Mouse (Mus musculus): ENCODE measurements at regions not wholly inside any gene's neighbourhood (a gene's known extent, or its start where the extent isn't known, plus 50 kb on each side); places are given as distances from the start of the nearest gene placed in this dataset.
"Not testable (repeated sequence)": the region's sequence is repeated elsewhere in the genome, so short reads cannot be mapped to it uniquely, and the experiment has no call there.

DNA sequence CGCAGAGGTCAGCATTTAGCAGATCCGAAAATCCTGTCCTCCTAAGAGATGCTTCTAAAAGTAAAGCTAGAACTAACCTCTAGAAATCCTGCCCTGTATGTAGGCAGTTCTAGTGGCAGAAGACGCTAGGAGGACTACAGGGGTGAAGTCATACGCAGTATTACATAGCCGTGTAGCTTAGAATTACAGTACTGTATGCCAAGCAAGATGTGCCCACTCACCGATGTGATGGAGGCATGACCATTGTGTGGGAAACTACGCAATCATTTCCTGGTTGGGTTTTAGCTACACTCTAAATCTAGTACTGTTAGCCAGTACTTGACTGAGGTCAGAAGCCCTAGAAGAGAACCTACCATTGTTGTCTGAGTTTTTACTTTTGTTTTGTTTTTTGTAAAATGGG is 156.5 kb upstream of the Tbl1xr1 start:
- no peak for DNase-seq (ENCODE audit: inconsistent age in 2 of 2, low spot score in 1 of 2)

DNA sequence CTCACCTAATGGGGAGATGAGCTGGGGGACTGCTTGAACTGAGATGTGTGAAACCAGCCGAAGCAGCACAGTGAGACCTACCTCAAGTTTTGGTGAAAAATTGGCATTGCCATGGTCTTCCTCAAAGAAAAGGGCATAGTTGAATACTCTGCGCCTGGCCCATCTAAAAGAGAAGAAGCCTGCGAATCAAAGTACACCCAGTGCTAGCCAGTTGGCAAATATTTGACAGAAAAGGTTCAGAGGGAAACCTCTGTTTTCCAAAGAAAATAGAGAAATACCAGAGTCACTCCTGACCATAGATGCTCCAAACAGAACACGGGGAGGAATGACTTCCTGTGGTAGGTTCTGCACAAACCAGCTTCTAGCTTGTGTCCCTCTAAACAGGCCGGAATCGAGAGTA is 144.5 kb upstream of the Tbl1xr1 start:
- DNase-seq (ENCODE audit: inconsistent age in 2 of 2, low spot score in 1 of 2), result no peak

DNA sequence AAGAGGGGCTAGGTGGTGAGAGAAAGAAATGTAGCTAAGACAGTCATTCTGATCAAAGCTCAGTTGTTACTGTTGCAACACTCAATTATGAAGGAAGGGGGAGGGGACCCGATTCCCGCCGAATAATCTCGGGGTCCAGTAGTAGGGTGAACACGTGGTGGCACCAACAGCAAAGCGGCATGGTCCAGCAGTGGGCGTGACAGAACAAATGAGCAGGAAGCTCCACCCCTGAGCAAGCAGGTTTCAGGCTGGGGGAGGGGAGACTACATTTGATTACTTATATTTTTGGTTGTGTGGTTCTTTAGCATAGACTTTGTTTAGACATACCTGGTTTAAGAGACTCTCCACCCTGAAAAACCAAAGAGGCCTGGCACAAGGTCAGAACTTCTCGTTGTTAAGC is 143.8 kb upstream of the Tbl1xr1 start:
- DNase-seq (ENCODE audit: inconsistent age in 2 of 2, low spot score in 1 of 2), result not testable (repeated sequence)

- DNase-seq (ENCODE audit: inconsistent age in 2 of 2, low spot score in 1 of 2), result peak in 1 of 2 experiments; percentile 60
Observed at GRCm38 (mm10) chr3:21934731-21935271, 141.7 kb upstream of the Tbl1xr1 start.

DNA sequence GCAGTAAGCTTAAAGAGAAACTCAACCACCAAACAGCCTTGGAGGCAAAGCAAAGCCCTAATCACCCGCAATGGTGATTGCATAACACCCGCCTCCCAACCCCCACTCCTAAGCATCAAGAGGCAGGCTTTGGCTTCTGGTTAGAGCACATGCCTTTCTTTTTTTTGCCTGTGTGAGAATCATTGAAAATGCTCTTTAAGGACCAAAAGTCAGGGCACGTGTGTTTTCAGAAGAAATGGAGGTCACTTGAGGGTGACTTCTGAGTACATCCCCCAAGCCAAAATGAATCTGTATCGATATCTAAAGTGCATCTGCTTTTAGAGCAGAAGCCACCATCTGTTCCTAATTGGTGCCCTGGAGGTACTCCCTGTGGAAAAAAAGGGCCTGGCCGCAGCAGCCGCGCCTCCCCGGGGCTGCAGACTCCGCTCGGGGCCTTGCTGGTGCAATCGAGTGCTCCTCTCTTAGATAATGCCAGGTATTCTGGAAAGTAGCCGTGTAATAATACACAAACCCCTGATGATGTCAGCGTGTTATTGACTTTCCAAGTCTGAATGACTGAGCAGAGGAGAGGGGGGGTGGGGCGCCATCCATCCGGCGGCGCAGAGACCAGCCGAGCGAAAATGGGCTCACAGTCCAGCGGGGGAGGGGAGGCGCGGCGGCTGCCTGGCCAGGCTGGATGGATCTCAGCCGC is 140.7 kb upstream of the Tbl1xr1 start:
- peak; percentile 90 to 98 for DNase-seq (ENCODE audit: inconsistent age in 2 of 2, low spot score in 1 of 2)

DNA sequence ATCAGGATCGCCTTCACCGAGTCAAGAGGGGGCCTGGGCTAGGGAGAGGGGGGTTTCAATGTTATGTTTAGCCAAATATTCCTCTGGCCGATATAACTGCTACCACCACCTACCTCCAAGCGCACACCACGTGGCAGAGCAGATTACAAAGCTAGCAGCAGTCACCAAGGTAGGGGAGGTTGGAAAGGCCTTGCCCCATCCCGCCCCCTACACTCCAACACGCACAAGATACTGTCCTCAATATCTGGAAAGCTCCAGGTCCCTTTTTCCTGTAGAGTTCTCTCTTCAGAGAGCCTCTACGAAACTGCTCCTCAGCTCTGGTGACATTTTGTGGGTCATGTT is 140.2 kb upstream of the Tbl1xr1 start:
- DNase-seq (ENCODE audit: inconsistent age in 2 of 2, low spot score in 1 of 2), result no peak

DNA sequence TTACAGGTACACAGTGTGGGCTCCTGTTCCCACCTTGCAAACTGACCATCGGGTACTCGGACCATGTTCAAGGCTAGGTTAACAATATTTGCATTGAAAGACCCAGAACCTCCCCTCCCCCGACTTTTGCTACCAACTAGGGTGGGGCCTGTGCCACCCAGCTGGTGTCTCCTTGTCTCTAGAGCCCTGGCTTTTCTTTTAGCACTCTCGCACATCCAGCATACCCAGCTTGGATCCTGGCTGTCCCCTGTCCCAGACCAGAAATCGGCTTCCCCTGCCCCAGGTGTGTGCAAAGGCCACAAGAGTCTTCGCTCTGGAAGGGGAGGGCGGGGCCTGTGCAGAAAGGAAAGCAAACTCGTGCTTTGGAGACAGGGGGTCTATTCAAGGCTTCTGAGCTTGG is 139.8 kb upstream of the Tbl1xr1 start:
- peak in 1 of 2 experiments; percentile 40 for DNase-seq (ENCODE audit: inconsistent age in 2 of 2, low spot score in 1 of 2)

- DNase-seq (ENCODE audit: inconsistent age in 2 of 2, low spot score in 1 of 2), result peak in 1 of 2 experiments; percentile 54
Observed at GRCm38 (mm10) chr3:21937281-21938035, 139.0 kb upstream of the Tbl1xr1 start.

GRCm38 (mm10) chr3:21938071-21938848 is 138.2 kb upstream of the Tbl1xr1 start:
- peak; percentile 62 to 88 for DNase-seq (ENCODE audit: inconsistent age in 2 of 2, low spot score in 1 of 2)

GRCm38 (mm10) chr3:21939738-21940137 is 136.7 kb upstream of the Tbl1xr1 start:
- DNase-seq (ENCODE audit: inconsistent age in 2 of 2, low spot score in 1 of 2), result no peak

- DNase-seq (ENCODE audit: inconsistent age in 2 of 2, low spot score in 1 of 2), result no peak
Observed at GRCm38 (mm10) chr3:21941596-21941995, 134.9 kb upstream of the Tbl1xr1 start.

DNA sequence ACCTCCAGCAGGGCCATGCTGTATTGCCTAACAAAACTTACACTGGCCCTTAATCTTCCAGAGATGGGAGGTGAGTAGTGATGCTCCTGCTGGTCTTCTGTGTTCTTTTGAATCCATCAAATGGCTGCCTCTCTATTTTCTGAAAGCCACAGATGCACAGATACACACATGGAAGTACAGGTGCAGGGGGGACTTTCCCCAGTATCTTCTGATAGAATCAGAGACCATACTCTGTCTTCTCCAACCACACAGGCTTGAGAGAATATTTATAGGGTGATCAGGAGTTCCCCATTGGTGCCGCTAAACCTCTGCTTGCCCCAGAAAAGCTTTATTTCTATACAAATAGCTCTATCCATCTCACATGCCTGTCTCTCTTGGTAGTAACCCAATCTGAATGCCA is 133.5 kb upstream of the Tbl1xr1 start:
- DNase-seq (ENCODE audit: inconsistent age in 2 of 2, low spot score in 1 of 2), result no peak

DNA sequence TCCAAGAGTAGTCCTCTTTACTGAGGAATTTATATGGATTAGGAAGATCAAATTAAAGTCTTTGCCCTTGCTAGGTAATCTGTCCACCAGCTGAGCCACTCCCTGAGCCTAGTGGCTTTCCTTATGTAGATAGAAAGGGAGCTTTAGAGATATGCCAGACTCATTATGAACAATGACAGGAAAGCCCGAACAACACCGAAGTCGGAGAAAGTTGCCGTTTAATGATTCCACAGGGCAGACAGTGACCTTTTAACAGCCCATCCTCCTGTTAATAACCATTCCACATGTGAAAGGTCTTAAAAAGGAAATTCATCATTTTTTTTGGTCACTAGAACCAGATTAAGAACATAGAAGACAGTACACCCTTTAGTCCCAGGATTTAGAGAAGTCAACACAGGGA is 130.7 kb upstream of the Tbl1xr1 start:
- no peak for DNase-seq (ENCODE audit: inconsistent age in 2 of 2, low spot score in 1 of 2)

- no peak for DNase-seq (ENCODE audit: inconsistent age in 2 of 2, low spot score in 1 of 2)
Observed at GRCm38 (mm10) chr3:21947320-21948073, 129.0 kb upstream of the Tbl1xr1 start.

DNA sequence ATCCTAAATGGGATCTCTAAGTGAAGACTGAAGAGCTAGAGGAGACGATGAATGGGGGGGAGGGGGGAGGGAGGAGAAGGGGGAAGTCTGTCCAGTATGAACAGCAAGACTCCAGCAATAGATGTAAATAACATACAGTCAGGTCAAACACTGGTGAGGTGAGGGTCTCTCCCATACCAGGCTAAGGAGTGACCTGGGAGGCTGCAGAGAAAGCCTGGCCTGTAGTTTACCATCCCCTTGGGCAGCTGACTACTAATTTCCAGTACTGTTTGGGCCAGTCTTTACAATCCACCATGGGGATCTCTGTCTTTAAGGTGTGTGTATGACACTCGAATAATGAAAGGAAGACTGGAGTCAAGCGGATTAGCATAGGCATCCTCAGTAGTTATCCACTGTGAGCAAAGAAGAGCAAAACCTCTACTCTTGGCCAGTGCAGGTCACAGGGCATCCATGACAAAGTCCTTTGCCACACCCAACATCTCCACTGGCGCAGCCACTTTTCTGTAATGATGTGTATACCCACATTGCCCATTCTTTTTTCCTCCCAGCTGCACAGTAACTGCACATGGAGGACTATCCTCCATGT is 128.3 kb upstream of the Tbl1xr1 start:
- no peak for DNase-seq (ENCODE audit: inconsistent age in 2 of 2, low spot score in 1 of 2)

DNA sequence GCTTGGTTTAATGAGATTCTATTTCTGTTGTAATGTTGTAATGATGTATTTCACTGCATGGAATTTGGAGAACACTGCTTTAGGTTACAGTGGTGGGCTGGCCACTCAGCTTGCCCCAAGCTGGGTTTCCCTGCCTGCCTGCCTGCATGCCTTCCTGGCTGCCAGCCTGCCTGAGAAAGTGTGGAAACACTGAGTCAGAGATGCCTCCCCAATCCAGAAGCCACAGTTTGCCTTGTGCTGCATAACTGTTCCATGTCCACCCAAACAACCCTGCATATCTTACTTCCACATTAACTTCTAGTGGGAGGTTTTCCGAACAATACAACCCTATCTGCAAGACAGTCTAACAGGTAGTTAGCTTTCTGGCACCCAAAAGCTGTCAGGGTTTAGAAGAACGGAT is 127.0 kb upstream of the Tbl1xr1 start:
- DNase-seq (ENCODE audit: inconsistent age in 2 of 2, low spot score in 1 of 2), result peak in 1 of 2 experiments; percentile 73

GRCm38 (mm10) chr3:21950571-21950970 is 125.9 kb upstream of the Tbl1xr1 start:
- DNase-seq (ENCODE audit: inconsistent age in 2 of 2, low spot score in 1 of 2), result no peak

DNA sequence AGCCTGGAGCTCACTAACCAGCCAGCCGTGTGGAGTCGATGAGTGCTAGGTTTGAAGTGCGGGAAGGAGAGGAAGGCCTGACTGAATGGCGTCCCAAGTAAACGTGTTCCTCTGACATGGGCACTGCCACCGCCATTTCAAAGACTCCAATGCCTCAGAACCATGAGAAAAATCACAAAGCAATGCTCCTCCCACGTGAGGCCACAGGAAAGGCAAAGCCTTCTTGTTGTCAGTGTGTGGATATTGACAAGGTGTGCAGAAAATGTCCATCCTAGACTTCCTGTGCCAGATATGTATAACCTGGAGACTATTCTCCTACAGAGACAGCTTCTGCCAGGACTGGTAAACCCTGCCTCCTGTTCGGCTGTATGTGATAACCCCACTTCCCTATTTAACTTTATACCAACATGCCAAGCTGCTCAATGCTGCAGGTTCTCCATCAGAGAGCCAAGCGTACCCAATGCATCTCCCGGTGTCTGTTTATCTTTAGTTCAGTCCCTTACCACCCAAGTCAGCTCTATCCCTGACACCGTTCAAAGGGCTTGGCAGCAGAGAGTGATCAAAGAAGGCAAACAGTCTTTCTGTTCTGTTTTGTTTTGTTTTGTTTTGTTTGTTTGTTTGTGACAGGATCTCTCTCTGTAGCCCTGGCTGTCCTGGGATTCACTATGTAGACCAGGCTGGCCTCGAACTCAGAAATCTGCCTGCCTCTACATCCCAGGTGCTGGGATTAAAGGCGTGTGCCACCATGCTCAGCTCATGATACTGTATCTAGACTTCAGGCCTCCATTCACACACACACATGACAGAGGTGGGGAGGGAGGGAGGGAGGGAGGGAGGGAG is 124.8 kb upstream of the Tbl1xr1 start:
- DNase-seq (ENCODE audit: inconsistent age in 2 of 2, low spot score in 1 of 2), result no peak

DNA sequence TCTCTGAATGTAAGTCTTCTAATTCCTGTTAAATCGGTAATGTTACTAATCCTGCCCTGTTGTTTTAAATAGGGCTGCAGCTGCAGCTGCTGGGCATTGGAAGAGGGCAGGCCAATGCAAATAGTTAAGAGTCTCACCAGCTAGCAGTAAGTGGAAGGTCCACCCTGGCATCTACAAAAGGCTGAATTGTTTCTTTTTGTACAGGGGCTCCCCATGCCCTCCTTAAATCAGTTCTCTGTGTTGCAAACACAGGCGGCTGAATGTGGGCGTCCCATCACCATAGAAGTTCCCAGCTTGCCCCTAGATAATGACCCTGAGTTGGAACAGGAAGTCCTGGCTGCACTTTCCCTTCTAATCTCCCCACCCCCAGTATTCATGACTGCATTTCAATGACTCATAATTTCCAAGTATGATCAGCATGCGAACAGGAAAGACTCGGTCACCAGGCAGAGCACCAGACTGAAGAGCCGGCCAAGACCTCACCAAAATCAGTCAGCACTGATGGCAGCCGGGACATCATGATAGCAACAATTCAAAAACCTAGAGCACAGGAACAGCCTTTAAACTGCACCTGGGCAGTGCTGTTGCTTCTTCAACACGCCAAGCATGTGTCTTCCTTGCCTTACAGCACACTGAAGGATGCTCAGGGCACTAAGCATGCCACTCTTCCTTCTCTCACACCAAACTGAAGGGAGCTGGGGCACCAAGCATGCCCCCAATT is 123.6 kb upstream of the Tbl1xr1 start:
- peak; percentile 87 to 93 for DNase-seq (ENCODE audit: inconsistent age in 2 of 2, low spot score in 1 of 2)
